Mouse (Mus musculus): ENCODE measurements around the gene Ceacam18. TPM values are rescaled to one million over a fixed set of nuclear protein-coding genes. Genes with fewer than 3 reads are reported as not detected.
"Not testable (repeated sequence)": the region's sequence is repeated elsewhere in the genome, so short reads cannot be mapped to it uniquely, and the experiment has no call there.

The Ceacam18 gene
- polyA plus RNA-seq, 1 experiment from 2014 or later, result 0.14 TPM

DNA sequence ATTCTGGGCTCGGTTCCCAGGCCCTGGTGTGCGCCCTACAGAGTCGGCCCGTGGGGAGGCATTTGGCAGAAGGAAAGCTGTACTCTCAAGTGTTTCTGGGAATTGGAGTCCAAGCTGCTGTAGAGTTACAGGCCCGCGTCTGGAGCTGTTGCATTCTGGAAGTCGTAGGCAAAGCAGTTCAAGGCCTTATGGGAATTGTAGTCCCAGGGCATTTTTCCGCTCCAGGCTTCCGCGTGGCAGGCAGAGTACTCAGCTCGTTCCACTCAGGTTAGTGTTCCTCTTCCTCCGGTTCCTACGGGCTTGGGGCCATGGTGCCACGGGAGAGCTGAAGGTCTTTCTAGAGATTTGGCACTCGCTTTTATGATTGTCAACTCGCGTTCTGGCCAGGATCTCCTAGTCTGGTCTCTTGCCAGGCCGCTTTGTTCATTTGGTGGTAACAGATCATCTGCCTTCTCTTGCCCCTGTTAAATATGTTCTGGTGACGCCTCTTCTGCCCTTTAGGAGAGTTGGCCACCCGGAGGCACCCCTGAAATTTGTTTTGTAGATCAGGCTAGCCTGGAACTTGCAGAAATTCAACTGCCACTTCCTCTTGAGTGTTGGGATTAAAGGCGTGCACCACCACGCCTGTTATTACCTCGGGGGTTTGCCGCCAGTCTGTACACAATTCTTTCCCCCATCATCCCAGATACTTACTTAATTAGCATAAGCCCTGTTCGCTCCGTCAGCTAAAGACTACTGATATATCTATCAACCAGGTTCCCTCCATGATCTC lies 37.5 kb downstream of the Ceacam18 start, which contains the start of gene Ctu1:
TSS of gene Ctu1 (plus strand) at position 208 of the 772 bp plus-strand sequence.
- Histone ChIP-seq H3K4me2 (ENCODE audit: low read depth, low read length) (peak within 1 kb of the TSS; percentile 74), H3K4me1 (ENCODE audit: insufficient read depth) (peaks cover 11% of the 10 kb centered on the region), H3K9me3 (ENCODE audit: low read length) (no peaks in the 10 kb centered on the region), H3K27ac (ENCODE audit: low read depth) (peak within 1 kb of the TSS; percentile 49), H3K36me3 (replicated peaks; ENCODE audit: insufficient read depth, low read length) (peaks cover 18% of the 10 kb centered on the region), H3K27me3 (ENCODE audit: insufficient read depth, low read length) (no peaks in the 10 kb centered on the region), H3K4me3 (ENCODE audit: low read depth, low read length) (peak within 1 kb of the TSS; percentile 66), H3K9ac (replicated peaks) (peak within 1 kb of the TSS; percentile 67)
- WGBS (ENCODE audit: insufficient replicate concordance), result under 1% methylated on average over 26 of the region's 26 CpGs
- DNase-seq (peak; percentile 83), ATAC-seq (peak; percentile 98)
- TF ChIP-seq EP300 (IDR thresholded peaks at IDR 0.05; ENCODE audit: low read depth), result no peak
- no peak for TF ChIP-seq CTCF (IDR thresholded peaks at IDR 0.05; ENCODE audit: low read depth)

GRCm38 (mm10) chr7:43672581-43673260 lies 38.2 kb downstream of the Ceacam18 start:
- H3K4me2 ChIP-seq (ENCODE audit: low read depth, low read length), result peak overlapping the region; percentile 74
- no peaks in the 10 kb centered on the region for H3K9me3 ChIP-seq (ENCODE audit: low read length)
- peak overlapping the region; percentile 67 for H3K9ac ChIP-seq (replicated peaks)
- H3K4me3 ChIP-seq (ENCODE audit: low read depth, low read length), result peak overlapping the region; percentile 66
- TF ChIP-seq EP300 (IDR thresholded peaks at IDR 0.05; ENCODE audit: low read depth), result no peak
- no peak for TF ChIP-seq CTCF (IDR thresholded peaks at IDR 0.05; ENCODE audit: low read depth)
- ATAC-seq (no peak), DNase-seq (no peak)
- no peaks in the 10 kb centered on the region for H3K27me3 ChIP-seq (ENCODE audit: insufficient read depth, low read length)
- no peak overlapping the region for H3K27ac ChIP-seq (ENCODE audit: low read depth)
- peaks cover 24% of the 10 kb centered on the region for H3K36me3 ChIP-seq (replicated peaks; ENCODE audit: insufficient read depth, low read length)
- WGBS (ENCODE audit: insufficient replicate concordance), result 17% methylated on average over 10 of the region's 10 CpGs
- H3K4me1 ChIP-seq (ENCODE audit: insufficient read depth), result peaks cover 11% of the 10 kb centered on the region

DNA sequence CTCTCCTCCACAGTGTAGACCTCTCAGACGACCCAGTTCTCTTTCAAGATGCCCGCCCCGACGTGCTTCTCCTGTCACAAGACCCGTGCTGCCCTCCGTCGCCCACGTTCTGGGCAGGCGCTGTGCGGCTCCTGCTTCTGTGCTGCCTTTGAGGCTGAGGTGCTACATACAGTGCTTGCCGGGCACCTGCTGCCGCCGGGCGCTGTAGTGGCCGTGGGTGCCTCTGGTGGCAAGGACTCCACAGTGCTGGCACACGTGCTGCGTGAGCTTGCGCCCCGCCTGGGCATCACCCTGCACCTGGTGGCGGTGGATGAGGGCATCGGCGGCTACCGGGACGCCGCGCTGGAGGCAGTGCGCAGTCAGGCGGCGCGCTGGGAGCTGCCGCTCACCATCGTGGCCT lies 40.6 kb downstream of the Ceacam18 start:
- no peak overlapping the region for H3K9ac ChIP-seq (replicated peaks)
- peaks cover 11% of the 10 kb centered on the region for H3K4me1 ChIP-seq (ENCODE audit: insufficient read depth)
- H3K9me3 ChIP-seq (ENCODE audit: low read length), result no peaks in the 10 kb centered on the region
- ATAC-seq (no peak), DNase-seq (no peak)
- no peak overlapping the region for H3K27ac ChIP-seq (ENCODE audit: low read depth)
- TF ChIP-seq CTCF (IDR thresholded peaks at IDR 0.05; ENCODE audit: low read depth) (no peak), EP300 (IDR thresholded peaks at IDR 0.05; ENCODE audit: low read depth) (no peak)
- H3K4me2 ChIP-seq (ENCODE audit: low read depth, low read length), result no peak overlapping the region
- H3K36me3 ChIP-seq (replicated peaks; ENCODE audit: insufficient read depth, low read length), result peaks cover 24% of the 10 kb centered on the region
- WGBS (ENCODE audit: insufficient replicate concordance), result 91% methylated on average over 32 of the region's 32 CpGs
- H3K4me3 ChIP-seq (ENCODE audit: low read depth, low read length), result no peak overlapping the region
- H3K27me3 ChIP-seq (ENCODE audit: insufficient read depth, low read length), result no peaks in the 10 kb centered on the region

DNA sequence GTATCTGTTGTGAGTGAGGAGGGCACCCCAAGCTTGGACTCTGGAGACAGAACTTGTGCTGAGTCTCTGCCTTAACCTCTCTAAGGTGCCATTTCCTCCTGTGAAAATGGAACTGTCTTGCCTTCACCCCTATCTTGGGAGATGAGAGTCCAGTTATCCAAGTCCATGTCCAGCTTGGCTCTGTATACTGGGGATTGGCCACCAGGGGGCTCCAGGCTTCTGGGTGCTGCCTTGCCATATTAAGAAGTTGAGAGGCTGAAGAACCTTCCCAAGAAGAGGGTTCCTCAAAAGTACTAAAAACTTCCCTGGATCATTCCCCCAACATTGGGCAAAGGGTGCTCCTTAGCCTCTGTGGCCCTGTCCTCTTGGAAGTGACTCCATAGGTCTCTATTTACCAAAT lies 44.0 kb downstream of the Ceacam18 start:
- H3K27me3 ChIP-seq (ENCODE audit: insufficient read depth, low read length), result no peaks in the 10 kb centered on the region
- no peak overlapping the region for H3K27ac ChIP-seq (ENCODE audit: low read depth)
- H3K4me3 ChIP-seq (ENCODE audit: low read depth, low read length), result no peak overlapping the region
- TF ChIP-seq CTCF (IDR thresholded peaks at IDR 0.05; ENCODE audit: low read depth) (peak; percentile 66), EP300 (IDR thresholded peaks at IDR 0.05; ENCODE audit: low read depth) (no peak)
- DNase-seq, result peak; percentile 58
- H3K36me3 ChIP-seq (replicated peaks; ENCODE audit: insufficient read depth, low read length), result peaks cover 24% of the 10 kb centered on the region
- H3K4me1 ChIP-seq (ENCODE audit: insufficient read depth), result no peaks in the 10 kb centered on the region
- no peaks in the 10 kb centered on the region for H3K9me3 ChIP-seq (ENCODE audit: low read length)
- no peak overlapping the region for H3K9ac ChIP-seq (replicated peaks)
- ATAC-seq, result no peak
- no peak overlapping the region for H3K4me2 ChIP-seq (ENCODE audit: low read depth, low read length)

DNA sequence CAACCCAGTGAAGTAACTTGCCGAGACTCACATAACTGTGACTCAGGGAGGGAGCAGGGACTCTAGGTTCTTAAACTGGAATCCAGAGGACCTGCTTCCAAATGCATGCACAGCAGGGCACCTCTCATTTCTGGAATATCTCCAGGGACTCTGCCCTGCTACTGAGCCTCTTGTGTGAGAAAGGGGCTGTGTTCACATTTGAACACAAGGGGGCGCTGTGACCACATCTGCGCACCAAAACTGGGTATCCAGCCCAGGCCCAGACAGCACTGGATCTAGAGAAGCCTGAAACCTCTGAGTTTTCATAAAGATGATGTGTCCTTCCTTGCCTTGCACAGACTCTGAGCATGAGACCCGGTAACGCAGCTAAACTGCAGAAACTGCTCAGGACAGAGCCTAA lies 46.5 kb downstream of the Ceacam18 start:
- Histone ChIP-seq H3K27me3 (ENCODE audit: insufficient read depth, low read length) (no peaks in the 10 kb centered on the region), H3K27ac (ENCODE audit: low read depth) (no peak overlapping the region), H3K4me1 (ENCODE audit: insufficient read depth) (no peaks in the 10 kb centered on the region), H3K36me3 (replicated peaks; ENCODE audit: insufficient read depth, low read length) (peaks cover 16% of the 10 kb centered on the region), H3K4me3 (ENCODE audit: low read depth, low read length) (no peak overlapping the region), H3K9me3 (ENCODE audit: low read length) (no peaks in the 10 kb centered on the region), H3K9ac (replicated peaks) (no peak overlapping the region), H3K4me2 (ENCODE audit: low read depth, low read length) (no peak overlapping the region)
- TF ChIP-seq EP300 (IDR thresholded peaks at IDR 0.05; ENCODE audit: low read depth) (no peak), CTCF (IDR thresholded peaks at IDR 0.05; ENCODE audit: low read depth) (peak; percentile 86)
- ATAC-seq (peak; percentile 38; the same call in 1 of the 2 replicates), DNase-seq (peak; percentile 70)
- 20% methylated on average over 5 of the region's 5 CpGs for WGBS (ENCODE audit: insufficient replicate concordance)

GRCm38 (mm10) chr7:43682511-43682910 lies 48.0 kb downstream of the Ceacam18 start:
- 14% methylated on average over 1 of the region's 1 CpGs for WGBS (ENCODE audit: insufficient replicate concordance)
- TF ChIP-seq CTCF (IDR thresholded peaks at IDR 0.05; ENCODE audit: low read depth), result peak; percentile 38
- not testable (repeated sequence) for H3K4me3 ChIP-seq (ENCODE audit: low read depth, low read length); H3K9me3 ChIP-seq (ENCODE audit: low read length); H3K4me1 ChIP-seq (ENCODE audit: insufficient read depth); H3K4me2 ChIP-seq (ENCODE audit: low read depth, low read length); H3K9ac ChIP-seq (replicated peaks); DNase-seq; H3K36me3 ChIP-seq (replicated peaks; ENCODE audit: insufficient read depth, low read length); H3K27me3 ChIP-seq (ENCODE audit: insufficient read depth, low read length); H3K27ac ChIP-seq (ENCODE audit: low read depth); ATAC-seq
